Mouse (Mus musculus) urinary bladder, adult 18-20 months (tissue): ENCODE measurements around the gene Mybl2.
"Not testable (repeated sequence)": the region's sequence is repeated elsewhere in the genome, so short reads cannot be mapped to it uniquely, and the experiment has no call there.

ENCODE experiments used
- DNase-seq, 2 experiments: peaks; one replicate each; pipeline ENCODE4 v3.0.0; 2022; ENCODE audit warnings: low spot score in 2 of 2, mixed read lengths in 2 of 2

Gene Mybl2

DNA sequence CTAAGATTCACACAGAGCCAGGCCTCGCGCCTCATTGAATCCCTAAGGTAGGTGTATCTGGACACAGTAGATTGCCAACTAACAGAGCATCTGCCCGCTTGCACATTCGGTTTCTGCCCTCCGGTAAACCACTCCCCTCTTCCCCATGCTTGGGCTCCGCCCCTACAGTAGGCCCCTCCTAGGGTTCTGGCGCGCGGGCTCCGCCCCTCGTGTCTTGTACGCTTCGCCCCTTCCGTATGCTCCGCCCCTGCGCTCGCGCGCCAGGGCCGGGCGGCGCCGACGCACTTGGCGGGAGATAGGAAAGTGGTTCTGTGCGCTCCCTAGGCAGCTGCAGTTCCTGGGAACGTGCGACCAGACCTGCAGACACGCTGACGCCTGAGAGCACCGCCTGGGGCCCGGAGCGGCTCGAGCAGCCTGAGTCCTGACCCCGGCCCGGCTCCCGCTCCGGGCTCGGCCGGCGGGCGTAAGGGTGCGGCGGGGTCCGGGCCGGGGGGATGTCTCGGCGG lies at the start of gene Mybl2:
Gene Mybl2, plus strand, starts transcription at position 353 of the 506 bp plus-strand sequence.
- peak; percentile 88 to 90 for DNase-seq

DNA sequence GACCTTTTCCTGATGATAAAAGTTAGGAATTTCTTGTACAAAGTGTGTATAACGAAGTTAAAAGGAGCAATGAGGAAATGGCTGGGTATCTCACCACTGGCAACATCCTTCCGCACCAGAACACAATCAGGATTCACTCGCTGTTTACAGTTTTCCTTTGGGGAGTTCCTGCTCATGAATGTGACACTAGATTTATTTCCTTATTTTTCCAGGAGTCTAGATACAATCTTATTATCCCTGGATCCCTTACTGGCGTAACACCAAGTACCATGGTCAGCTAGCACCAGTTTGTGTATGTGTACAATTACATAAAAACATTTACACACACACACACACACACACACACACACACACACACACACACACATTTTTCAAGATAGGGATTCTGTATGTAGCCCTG lies 47.2 kb upstream of the Mybl2 start:
- no peak for DNase-seq

GRCm38 (mm10) chr2:163016916-163017743 lies 37.4 kb upstream of the Mybl2 start, which contains the start of gene Ift52:
TSS of gene Ift52 (plus strand) at chr2:163017354.
- peak; percentile 87 to 95 for DNase-seq

DNA sequence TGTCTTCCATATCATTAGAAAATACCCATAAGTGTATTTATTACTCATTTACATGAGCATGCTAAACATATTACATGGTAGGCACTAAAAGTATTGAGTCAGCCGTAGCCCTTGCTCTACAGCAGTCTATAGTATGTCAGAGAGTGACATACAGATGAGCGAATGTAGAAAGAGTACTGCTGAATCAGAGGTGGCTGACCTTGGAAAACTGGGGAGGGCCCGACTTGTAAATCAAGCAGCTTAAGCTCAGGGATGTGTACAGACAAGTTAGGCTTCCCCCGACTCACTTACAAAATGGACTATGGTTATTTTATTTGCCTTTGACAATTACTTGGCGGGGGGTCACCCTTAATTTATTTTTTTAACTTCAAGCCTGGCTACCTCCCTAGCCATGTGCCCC lies 23.2 kb upstream of the Mybl2 start:
- no peak for DNase-seq

- no peak for DNase-seq
These were observed 22.7 kb upstream of the Mybl2 start for GRCm38 (mm10) chr2:163031757-163032156.

GRCm38 (mm10) chr2:163032622-163033021 lies 21.9 kb upstream of the Mybl2 start:
- DNase-seq: no peak

- no peak for DNase-seq
These were observed 14.5 kb upstream of the Mybl2 start for GRCm38 (mm10) chr2:163039940-163040339.

- DNase-seq: peak in 1 of 2 experiments; percentile 59
These were observed 6.4 kb upstream of the Mybl2 start for GRCm38 (mm10) chr2:163048125-163048524.

GRCm38 (mm10) chr2:163049116-163049515 lies 5.4 kb upstream of the Mybl2 start:
- no peak for DNase-seq

DNA sequence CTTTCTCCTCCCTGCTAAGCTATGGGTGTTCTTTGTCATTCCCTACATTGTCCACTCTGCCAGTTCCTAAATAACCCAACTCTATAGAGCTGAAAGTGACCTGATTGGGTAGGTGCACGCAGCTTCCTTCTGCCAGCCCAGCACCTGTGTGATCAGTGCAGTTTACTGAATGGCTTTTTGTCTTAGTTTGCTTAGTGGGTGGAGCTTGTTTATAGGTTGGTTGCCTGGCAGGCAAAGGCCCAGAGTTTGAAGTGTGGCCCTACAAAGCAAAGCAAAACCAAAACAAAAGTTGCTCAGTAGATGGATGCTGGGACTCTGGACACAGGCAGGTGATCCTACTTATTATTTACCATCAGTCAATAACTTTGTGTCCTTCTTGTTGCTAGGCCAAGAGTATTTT lies 2.8 kb upstream of the Mybl2 start:
- no peak for DNase-seq

- DNase-seq: no peak
These were observed 2.4 kb upstream of the Mybl2 start for GRCm38 (mm10) chr2:163052101-163052500.

- no peak for DNase-seq
These were observed 1.7 kb upstream of the Mybl2 start for GRCm38 (mm10) chr2:163052826-163053225.

DNA sequence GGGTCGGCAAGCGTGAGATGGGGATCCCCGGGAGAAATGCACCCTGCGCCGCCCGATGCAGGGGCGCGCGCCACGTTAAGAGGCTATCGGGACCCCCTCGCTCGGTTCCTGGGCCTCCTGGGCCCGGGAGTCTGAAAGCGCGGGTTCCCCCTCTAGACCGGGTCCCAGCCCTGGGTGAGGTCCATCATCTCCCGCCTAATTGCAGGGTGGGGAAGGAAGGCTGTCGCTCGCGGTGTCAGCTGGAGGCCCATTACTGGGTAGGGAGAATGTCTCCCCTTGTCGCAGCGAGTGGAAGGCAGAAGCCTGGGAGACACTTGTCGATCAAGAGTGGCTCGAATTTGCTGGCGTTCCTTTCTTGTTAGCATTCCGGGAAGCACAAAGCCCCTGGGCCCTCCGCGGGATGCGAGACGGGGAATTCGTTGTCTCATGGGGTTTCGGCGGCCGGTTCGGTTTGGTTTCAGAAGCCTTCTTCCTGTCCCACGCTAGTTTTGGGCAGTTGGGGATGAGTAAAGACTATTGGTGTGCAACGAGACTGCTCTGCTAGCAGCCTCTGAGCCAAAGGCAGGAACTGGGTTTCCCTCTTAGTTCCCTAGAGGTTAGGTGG lies 506 bp downstream of the Mybl2 start:
- DNase-seq: no peak

GRCm38 (mm10) chr2:163055715-163056114 lies 1.2 kb downstream of the Mybl2 start:
- no peak for DNase-seq

GRCm38 (mm10) chr2:163056584-163056983 lies 2.1 kb downstream of the Mybl2 start:
- no peak for DNase-seq

GRCm38 (mm10) chr2:163058981-163059380 lies 4.5 kb downstream of the Mybl2 start:
- DNase-seq: not testable (repeated sequence)

- DNase-seq: no peak
These were observed 6.1 kb downstream of the Mybl2 start for GRCm38 (mm10) chr2:163060630-163061029.

DNA sequence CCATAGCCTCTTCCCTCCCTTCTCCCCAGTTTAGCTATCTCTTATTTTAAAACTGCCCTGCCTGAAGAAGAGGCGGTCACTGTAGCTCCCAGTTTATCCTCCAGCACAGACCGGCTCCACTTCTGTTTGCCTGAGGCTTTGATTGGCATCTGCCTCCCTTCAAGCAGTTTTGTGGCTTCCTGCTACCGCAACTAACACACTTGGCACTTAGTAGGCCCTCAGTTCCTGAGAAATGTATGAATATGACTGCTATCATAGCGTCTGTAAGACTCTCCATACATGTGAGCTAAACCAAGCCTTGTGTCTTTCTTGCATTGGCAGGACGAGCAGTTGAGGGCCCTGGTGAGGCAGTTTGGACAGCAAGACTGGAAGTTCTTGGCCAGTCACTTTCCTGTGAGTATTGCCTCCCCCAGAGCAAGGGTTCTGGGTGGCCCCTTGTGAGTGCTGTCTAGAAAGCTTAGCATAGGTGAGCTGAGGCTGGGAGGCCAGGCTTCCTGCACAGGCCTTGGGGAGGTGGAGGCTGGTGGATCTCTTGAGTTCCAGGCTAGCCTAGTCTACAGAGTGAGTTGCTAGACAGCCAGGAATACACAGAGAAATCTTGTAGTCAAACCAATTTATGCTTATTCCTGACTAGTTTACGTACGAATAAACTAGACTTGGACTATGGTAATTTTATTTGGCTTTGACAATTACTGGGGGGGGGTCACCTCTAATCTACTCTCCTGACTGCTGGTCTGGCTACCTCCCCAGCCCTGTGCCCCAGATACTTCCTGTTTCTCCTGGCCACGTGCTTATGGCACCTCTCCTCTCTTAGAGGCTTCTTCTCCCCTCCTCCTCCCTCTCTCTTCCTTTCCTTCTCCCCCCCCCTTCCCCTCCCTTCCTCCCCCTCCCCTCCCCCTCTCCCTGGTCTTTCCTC lies 7.0 kb downstream of the Mybl2 start:
- no peak for DNase-seq

GRCm38 (mm10) chr2:163062119-163062508 lies 7.6 kb downstream of the Mybl2 start:
- DNase-seq: no peak

- DNase-seq: no peak
These were observed 11.8 kb downstream of the Mybl2 start for GRCm38 (mm10) chr2:163066326-163066725.

GRCm38 (mm10) chr2:163067233-163067632 lies 12.7 kb downstream of the Mybl2 start:
- no peak for DNase-seq

DNA sequence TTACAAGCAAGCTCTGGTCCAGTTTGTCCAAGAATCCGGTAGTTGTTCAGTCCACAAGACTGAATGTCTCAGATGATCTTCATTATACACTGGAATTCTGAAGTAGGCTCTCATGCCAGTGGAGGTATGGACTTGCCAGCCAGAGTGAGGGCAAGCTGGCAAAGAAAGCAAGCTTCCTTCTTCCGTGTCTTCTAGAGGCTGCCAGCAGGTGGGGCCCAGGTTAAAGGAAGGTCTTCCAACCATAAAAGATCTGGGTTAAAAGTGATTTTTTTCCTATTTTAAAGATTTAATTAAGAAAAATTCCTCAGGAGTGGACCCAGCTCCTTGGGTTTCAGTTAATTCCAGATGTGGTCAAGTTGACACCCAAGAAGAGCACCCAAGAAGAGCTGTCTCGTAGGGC lies 15.7 kb downstream of the Mybl2 start:
- no peak for DNase-seq
